Mouse (Mus musculus): ENCODE measurements around the gene Lrrc74a.

The Lrrc74a gene

GRCm38 (mm10) chr12:86716962-86717361, 17.2 kb upstream of the Lrrc74a start:
- no peak for ATAC-seq (ENCODE audit: insufficient number of reproducible peaks, low FRiP score, low TSS enrichment)

GRCm38 (mm10) chr12:86719961-86720639, 14.1 kb upstream of the Lrrc74a start:
- peak; percentile 66 for ATAC-seq (ENCODE audit: insufficient number of reproducible peaks, low FRiP score, low TSS enrichment)

GRCm38 (mm10) chr12:86721453-86721852, 12.7 kb upstream of the Lrrc74a start:
- no peak for ATAC-seq (ENCODE audit: insufficient number of reproducible peaks, low FRiP score, low TSS enrichment)

DNA sequence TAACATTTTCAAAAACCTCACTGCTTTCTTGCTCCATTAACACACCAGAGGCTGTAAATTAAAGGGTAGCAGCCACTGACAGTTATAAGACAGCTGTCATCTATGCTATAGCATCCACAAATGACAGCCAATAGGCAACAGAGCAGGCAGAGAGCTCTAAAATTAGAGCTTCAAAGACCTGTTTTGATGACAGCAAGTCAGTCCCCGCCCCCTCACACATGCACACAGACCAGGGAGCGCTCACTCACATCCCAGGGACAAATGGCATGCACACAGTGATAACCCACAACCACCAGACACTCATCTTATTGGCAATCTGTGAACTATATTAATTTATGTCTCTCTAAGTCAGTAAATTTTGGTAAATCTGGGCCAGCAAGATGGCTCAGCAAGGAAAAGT, 9.9 kb upstream of the Lrrc74a start:
- no peak for ATAC-seq (ENCODE audit: insufficient number of reproducible peaks, low FRiP score, low TSS enrichment)

- no peak; the same call in 1 of the 2 replicates for ATAC-seq (ENCODE audit: insufficient number of reproducible peaks, low FRiP score, low TSS enrichment)
These were observed 8.5 kb upstream of the Lrrc74a start for GRCm38 (mm10) chr12:86725706-86726105.

DNA sequence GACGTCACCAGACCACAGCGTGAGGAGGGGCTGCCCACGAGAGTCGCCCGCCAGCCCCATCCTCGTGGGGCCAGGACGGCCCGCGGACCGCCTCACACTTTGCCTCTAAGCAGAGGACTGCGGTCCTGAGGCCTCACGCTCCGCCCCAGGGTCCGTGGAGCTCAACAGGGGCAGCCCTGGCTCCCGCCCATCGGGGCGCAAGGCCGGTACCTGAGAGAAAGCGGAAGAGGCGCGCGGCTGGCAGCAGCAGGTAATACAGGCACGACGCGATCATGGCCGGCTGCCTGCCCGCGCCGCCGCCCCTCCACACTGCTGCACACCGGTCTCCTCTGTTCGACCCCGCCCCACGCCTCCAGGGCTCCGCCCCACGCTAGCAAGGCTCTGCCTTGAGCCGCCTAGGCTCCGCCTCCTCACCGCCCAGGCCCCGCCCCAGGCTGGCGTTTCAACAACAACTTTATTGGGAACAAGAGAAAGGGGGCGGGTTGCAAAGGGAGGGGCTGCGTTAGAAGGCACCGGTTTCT, 8.0 kb upstream of the Lrrc74a start, which contains the start of gene Angel1:
TSS of gene Angel1 (minus strand) at position 341 of the 521 bp plus-strand sequence.
- peak; percentile 92 for ATAC-seq (ENCODE audit: insufficient number of reproducible peaks, low FRiP score, low TSS enrichment)

GRCm38 (mm10) chr12:86761036-86761435, 26.9 kb downstream of the Lrrc74a start:
- no peak for ATAC-seq (ENCODE audit: insufficient number of reproducible peaks, low FRiP score, low TSS enrichment)

DNA sequence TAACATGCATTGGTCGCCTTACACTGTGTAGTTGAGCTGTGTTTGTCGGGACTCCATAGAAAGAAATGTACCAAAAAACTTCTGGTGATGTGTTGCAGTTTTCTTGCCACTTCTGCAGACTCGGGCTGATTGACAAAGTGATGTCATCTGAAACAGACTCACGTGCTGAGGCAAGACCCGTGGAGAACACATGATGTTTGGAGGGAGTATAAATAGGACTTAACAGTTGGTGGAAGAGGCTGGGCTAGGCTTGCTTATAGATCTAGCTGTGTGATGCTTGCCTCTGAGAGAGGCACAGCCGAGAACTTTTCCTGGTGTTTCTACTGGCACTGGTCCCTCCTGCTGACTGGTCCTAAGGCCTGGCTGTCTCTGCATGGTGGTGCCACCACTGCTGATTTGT, 29.9 kb downstream of the Lrrc74a start:
- ATAC-seq (ENCODE audit: insufficient number of reproducible peaks, low FRiP score, low TSS enrichment): no peak

- no peak for ATAC-seq (ENCODE audit: insufficient number of reproducible peaks, low FRiP score, low TSS enrichment)
These were observed 32.3 kb downstream of the Lrrc74a start for GRCm38 (mm10) chr12:86766467-86766866.

GRCm38 (mm10) chr12:86767868-86768631, 33.9 kb downstream of the Lrrc74a start:
- ATAC-seq (ENCODE audit: insufficient number of reproducible peaks, low FRiP score, low TSS enrichment): peak; percentile 42

GRCm38 (mm10) chr12:86768986-86769580, 34.9 kb downstream of the Lrrc74a start:
- peak; percentile 73 for ATAC-seq (ENCODE audit: insufficient number of reproducible peaks, low FRiP score, low TSS enrichment)

DNA sequence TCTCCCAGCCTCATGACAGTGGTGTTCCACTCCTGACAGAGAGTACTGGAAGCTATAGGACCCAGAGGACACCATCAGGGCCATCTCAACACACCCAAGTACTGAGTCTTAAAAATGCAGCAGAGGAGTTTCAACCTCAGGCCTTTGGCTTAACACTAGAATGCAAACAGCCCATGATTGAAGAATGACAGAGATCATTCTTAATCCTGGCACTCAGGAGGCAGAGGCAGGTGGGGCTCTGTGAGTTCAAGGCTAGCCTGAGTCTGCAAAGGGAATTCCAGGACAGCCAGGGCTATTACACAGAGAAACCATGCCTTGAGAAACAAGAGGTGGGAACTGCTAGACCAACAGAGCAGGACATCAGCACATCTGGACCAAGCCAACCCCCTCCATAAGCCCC, 35.6 kb downstream of the Lrrc74a start:
- ATAC-seq (ENCODE audit: insufficient number of reproducible peaks, low FRiP score, low TSS enrichment): no peak

- ATAC-seq (ENCODE audit: insufficient number of reproducible peaks, low FRiP score, low TSS enrichment): 0 out of 2 replicates have a peak, but pooled peaks have one; percentile 18
These were observed 36.1 kb downstream of the Lrrc74a start for GRCm38 (mm10) chr12:86770261-86770670.

DNA sequence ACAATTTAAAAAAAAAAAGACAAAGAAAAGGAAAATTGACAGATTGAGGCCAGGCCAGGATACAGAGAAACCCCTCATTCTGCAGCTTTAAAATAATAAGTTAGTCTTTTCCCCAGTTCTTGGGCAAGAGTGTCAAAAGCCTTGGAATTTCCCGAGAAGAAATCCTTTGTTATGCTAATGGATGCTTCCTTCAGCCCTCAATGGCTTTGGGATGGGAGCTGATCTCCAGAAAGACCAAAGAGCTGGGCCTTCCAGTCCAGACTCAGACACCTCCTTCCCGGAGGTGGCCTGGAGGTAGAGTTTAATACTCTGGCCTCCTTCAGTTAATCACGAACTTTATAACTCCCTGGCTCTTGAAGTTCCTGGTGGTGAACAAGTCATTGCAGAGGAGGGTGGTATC, 36.8 kb downstream of the Lrrc74a start:
- ATAC-seq (ENCODE audit: insufficient number of reproducible peaks, low FRiP score, low TSS enrichment): no peak

DNA sequence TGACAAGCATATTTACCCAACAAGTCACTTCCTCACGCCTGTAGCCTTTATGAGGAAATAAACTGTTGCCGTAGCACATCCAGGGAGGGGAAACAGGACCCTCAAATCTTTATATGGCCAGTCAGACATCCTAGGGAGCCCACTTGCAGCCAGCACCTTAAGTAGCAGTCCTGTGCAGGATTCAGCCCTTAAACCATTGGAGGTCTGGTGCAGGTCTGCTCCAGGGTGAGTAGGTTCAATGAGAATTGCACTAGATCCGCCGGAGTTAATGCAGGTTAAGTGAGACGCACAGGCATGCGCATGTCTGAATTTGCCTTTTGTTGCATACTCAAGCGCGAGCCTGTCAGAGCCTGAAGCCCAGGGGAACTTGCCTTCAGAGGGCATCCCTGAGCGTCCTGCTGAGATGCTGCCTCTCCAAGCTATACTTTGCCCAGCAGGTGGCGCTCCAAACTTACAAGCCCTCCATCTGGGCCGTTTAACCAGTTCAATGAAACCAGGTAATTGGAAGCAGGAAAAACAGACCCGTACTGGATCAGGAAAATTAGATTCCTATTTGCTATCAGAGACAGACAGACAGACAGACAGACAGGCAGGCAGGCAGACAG, 37.8 kb downstream of the Lrrc74a start:
- ATAC-seq (ENCODE audit: insufficient number of reproducible peaks, low FRiP score, low TSS enrichment): 0 out of 2 replicates have a peak, but pooled peaks have one; percentile 31

DNA sequence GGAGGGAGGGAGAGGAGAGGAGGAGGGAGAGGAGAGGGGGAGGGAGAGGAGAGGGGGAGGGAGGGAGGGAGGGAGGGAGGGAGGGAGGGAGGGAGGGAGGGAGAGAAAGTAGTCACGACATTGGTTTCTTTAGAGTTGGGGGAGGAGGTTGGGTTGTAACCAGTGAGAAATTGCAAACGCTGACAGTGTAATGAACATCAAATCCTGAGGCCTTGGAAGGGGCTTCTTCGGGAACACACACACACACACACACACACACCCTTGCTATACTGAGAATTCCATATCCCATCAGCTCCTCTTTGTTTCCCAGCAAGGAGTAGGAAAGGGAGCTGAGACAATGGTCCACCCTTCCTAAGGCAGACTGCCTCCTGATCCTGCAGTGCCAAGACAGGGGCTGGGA, 38.4 kb downstream of the Lrrc74a start:
- no peak for ATAC-seq (ENCODE audit: insufficient number of reproducible peaks, low FRiP score, low TSS enrichment)

DNA sequence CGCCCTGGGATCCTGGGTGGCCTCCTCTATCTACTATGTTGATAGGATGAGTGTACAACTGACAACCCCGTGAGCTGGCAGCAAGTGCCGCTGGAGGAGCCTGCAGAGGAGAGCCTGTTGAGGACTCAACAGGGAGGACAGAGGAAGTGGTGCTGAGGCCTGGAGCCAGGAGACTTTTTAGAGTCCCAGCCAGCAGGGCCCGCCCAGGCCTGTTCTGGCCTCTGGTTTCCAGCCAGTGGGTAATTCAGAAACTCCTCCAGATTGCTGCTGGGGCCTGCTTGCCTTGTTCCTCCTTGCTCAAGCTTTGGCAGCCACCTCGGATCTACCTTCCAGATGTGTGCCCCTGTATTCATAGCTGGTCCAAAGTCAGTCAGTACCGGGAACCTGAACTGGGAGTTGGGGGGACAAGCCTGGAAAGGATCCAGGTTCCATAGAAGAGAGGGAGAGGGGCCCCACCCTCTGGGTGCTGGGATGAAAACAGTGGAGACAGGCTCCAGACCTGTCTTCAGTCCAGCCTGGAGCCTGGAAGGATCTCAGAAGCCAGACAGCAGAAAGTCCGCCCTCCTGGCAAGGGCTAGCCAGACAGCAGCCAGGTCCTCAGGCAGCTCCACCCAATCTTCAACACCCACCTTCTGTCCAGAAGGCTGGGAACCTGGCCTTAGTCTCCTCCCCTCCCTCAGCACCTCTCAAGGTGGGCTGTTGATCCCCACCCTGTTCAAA, 41.6 kb downstream of the Lrrc74a start:
- ATAC-seq (ENCODE audit: insufficient number of reproducible peaks, low FRiP score, low TSS enrichment): no peak

DNA sequence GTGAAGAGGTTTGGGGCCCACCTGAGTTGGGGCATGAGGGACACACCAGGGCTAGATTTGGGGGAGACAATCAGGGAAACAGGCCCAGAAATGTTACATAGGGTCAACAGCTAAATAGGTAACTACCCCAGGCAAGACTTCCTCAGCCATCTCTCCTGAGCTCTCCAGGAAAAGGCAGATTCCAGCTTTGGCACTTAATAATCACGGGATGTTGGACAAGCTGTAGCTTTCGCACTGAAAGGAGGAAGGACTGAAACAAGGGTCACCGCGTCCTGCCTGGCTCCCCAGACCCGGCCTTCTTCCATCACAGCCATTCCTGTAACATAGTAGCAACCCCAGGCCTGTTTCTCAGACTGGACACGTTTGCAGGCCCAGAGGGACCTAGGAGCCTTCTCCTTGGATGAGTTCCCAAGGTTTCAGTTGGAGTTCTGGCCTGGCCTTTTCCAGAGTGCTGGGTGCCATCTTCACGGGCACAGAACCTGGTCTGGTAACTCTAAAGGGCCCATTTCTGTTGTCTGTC, 42.2 kb downstream of the Lrrc74a start:
- ATAC-seq (ENCODE audit: insufficient number of reproducible peaks, low FRiP score, low TSS enrichment): no peak

DNA sequence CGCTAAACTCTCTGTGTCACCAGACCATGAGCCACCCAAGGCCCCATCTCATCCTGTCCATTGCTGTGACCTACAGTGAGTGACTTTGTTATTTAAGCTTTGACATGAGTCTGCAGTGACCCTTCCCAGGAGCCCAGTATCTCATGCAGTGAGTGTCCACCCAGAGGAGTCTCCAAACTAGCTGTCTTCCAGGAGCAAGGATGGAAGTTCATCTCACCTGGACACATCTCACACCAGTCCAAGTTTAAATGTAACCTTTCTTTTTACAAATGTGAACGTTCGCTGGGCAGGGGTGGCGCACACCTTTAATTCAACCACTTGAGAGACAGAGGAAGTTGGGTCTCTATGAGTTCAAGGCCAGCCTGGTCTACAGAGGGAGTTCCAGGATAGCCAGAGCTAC, 44.4 kb downstream of the Lrrc74a start:
- no peak for ATAC-seq (ENCODE audit: insufficient number of reproducible peaks, low FRiP score, low TSS enrichment)
